Mouse (Mus musculus) small intestine, adult 2 months (tissue): ENCODE results near the gene Stx8.

ENCODE experiments used
- CTCF ChIP-seq: fragments of 200-500 bp; IDR thresholded peaks from 2 replicates; pipeline ENCODE4 v1.5.1; 2012; ENCODE audit warnings: low read depth, mild to moderate bottlenecking, control low read depth, inconsistent platforms, low read length, moderate library complexity, mixed read lengths; ENCODE audit not compliant: insufficient replicate concordance, insufficient read length; ENCODE audit errors: extremely low read depth
- POLR2A ChIP-seq: fragments of 200-500 bp; IDR thresholded peaks from 2 replicates; pipeline ENCODE4 v1.6.1; 2012; ENCODE audit warnings: low read depth, mild to moderate bottlenecking, control low read depth, inconsistent platforms, low read length, moderate library complexity

- TF ChIP-seq CTCF (no peak), POLR2A (no peak)
These were observed 263.1 kb downstream of the Stx8 start for GRCm38 (mm10) chr11:68228941-68229665.
